Mouse (Mus musculus) ES-E14 (cell line): ENCODE results near the gene 1700018G05Rik. TPM values are rescaled to one million over a fixed set of nuclear protein-coding genes. Genes with fewer than 3 reads are reported as not detected.
A peak's percentile ranks its signal among the peaks of the same experiment; 100 is the strongest.
"Not testable (repeated sequence)": the region's sequence is repeated elsewhere in the genome, so short reads cannot be mapped to it uniquely, and the experiment has no call there.

Source experiments
- DNase-seq: peaks from one replicate; pipeline ENCODE4 v3.0.0-alpha.2; 2013; ENCODE audit warnings: low read depth, low spot score
- H3K27ac ChIP-seq: 2 replicates; pipeline ENCODE4 v1.5.1; 2012; ENCODE audit warnings: low read depth, mild to moderate bottlenecking, low read length, moderate library complexity, mixed read lengths; ENCODE audit not compliant: poor library complexity, insufficient read depth, severe bottlenecking
- H3K36me3 ChIP-seq: 2 replicates; pipeline ENCODE4 v1.6.1; 2012; ENCODE audit warnings: mild to moderate bottlenecking, low read length, moderate library complexity, mixed read lengths; ENCODE audit not compliant: control insufficient read depth, poor library complexity, insufficient read depth, severe bottlenecking
- H3K4me1 ChIP-seq, 2 experiments: fragments of 150-350 bp in 1 of 2; sonication (generic) in 1 of 2; 2 replicates each; pipeline ENCODE4 v1.6.1; 2012; ENCODE audit warnings: low read length in 2 of 2, mild to moderate bottlenecking in 1 of 2, mixed read lengths in 1 of 2; ENCODE audit not compliant: control insufficient read depth in 2 of 2, insufficient read depth in 2 of 2, poor library complexity in 1 of 2
- H3K4me3 ChIP-seq, 2 experiments: fragments of 150-350 bp in 1 of 2; sonication (generic) in 1 of 2; 2 replicates each; pipeline ENCODE4 v1.5.1; 2012; ENCODE audit warnings: low read length in 2 of 2, low read depth in 1 of 2, mild to moderate bottlenecking in 1 of 2, mixed read lengths in 1 of 2; ENCODE audit not compliant: insufficient read depth in 1 of 2, poor library complexity in 1 of 2, severe bottlenecking in 1 of 2
- H3K9ac ChIP-seq: 2 replicates; pipeline ENCODE4 v1.6.1; 2012; ENCODE audit warnings: low read depth, mild to moderate bottlenecking, low read length, mixed read lengths; ENCODE audit not compliant: poor library complexity, insufficient read depth, severe bottlenecking
- H3K9me3 ChIP-seq: fragments of 150-350 bp; sonication (generic); 2 replicates; pipeline ENCODE4 v1.6.1; 2012; ENCODE audit warnings: low read depth, mild to moderate bottlenecking, low read length; ENCODE audit not compliant: control insufficient read depth, insufficient read depth
- CHD2 ChIP-seq: IDR thresholded peaks from 2 replicates; pipeline ENCODE4 v1.6.1; 2014; ENCODE audit warnings: mild to moderate bottlenecking, low read depth, low read length, inconsistent platforms
- HCFC1 ChIP-seq: IDR thresholded peaks from 2 replicates; pipeline ENCODE4 v1.6.1; 2012; ENCODE audit warnings: low read length, inconsistent platforms, borderline replicate concordance; ENCODE audit not compliant: insufficient read depth
- MAFK ChIP-seq: IDR thresholded peaks from 2 replicates; pipeline ENCODE4 v1.6.1; 2014; ENCODE audit warnings: mild to moderate bottlenecking, low read depth, low read length, inconsistent platforms; ENCODE audit not compliant: insufficient read depth
- ZC3H11A ChIP-seq: IDR thresholded peaks from 2 replicates; pipeline ENCODE4 v1.6.1; 2012; ENCODE audit warnings: low read depth, mild to moderate bottlenecking, inconsistent platforms, low read length, borderline replicate concordance
- ZNF384 ChIP-seq: IDR thresholded peaks from 2 replicates; pipeline ENCODE4 v1.6.1; 2012; ENCODE audit warnings: low read depth, low read length, inconsistent platforms
- in situ Hi-C, 2 experiments: fragments of 600-800 bp; cut with MboI; formaldehyde crosslinking; loops; one replicate each; pipeline ENCODE4 v1.15.1; 2025; ENCODE audit warnings: low sequenced_read_pairs in 2 of 2, inconsistent platforms in 1 of 2; ENCODE audit not compliant: unreplicated experiment in 2 of 2
- total RNA-seq: library from RNA; depleted of rRNA; stranded (reverse); fragments of 300-350 nt; gene quantifications from 2 replicates; pipeline ENCODE4 v1.2.3, GENCODE M21; 2012

1700018G05Rik gene
- total RNA-seq, 1 experiment, result not detected

GRCm38 (mm10) chrX:102933571-102934394 lies 5.6 kb downstream of the 1700018G05Rik start:
- in situ Hi-C loops, result no loop called here
- Histone ChIP-seq H3K4me3 (peak overlapping the region; percentile 75 to 85), H3K9me3 (no peaks in the 10 kb centered on the region), H3K9ac (peak overlapping the region; percentile 85), H3K4me1 (no peaks in the 10 kb centered on the region), H3K36me3 (no peaks in the 10 kb centered on the region), H3K27ac (no peak overlapping the region)
- DNase-seq, result no peak
- no peak for TF ChIP-seq ZNF384
- no peak for TF ChIP-seq CHD2
- no peak for TF ChIP-seq HCFC1
- no peak for TF ChIP-seq ZC3H11A
- TF ChIP-seq MAFK, result no peak

GRCm38 (mm10) chrX:102934395-102934764 lies 6.2 kb downstream of the 1700018G05Rik start:
- peak overlapping the region; percentile 7 to 75; a peak in 1 of 4 replicates for H3K4me3 ChIP-seq
- no peaks in the 10 kb centered on the region for H3K9me3 ChIP-seq
- in situ Hi-C loops, result no loop called here
- no peaks in the 10 kb centered on the region for H3K4me1 ChIP-seq
- H3K9ac ChIP-seq, result no peak overlapping the region
- TF ChIP-seq MAFK (no peak), CHD2 (no peak), HCFC1 (no peak), ZC3H11A (no peak), ZNF384 (no peak)
- DNase-seq, result no peak
- no peaks in the 10 kb centered on the region for H3K36me3 ChIP-seq
- H3K27ac ChIP-seq, result no peak overlapping the region

- H3K4me3 ChIP-seq, result no peak overlapping the region
- no peak for TF ChIP-seq CHD2
- no peak for TF ChIP-seq HCFC1
- TF ChIP-seq ZNF384, result no peak
- in situ Hi-C loops, result no loop called here
- no peaks in the 10 kb centered on the region for H3K9me3 ChIP-seq
- no peaks in the 10 kb centered on the region for H3K4me1 ChIP-seq
- H3K36me3 ChIP-seq, result no peaks in the 10 kb centered on the region
- H3K27ac ChIP-seq, result no peak overlapping the region
- H3K9ac ChIP-seq, result no peak overlapping the region
- no peak for DNase-seq
Observed at GRCm38 (mm10) chrX:102936743-102937142, 8.6 kb downstream of the 1700018G05Rik start.

- H3K36me3 ChIP-seq, H3K9me3 ChIP-seq, H3K27ac ChIP-seq, H3K4me1 ChIP-seq, in situ Hi-C loops, DNase-seq, H3K4me3 ChIP-seq, H3K9ac ChIP-seq: not testable (repeated sequence)
Observed at GRCm38 (mm10) chrX:102950136-102950535, 22.0 kb downstream of the 1700018G05Rik start.

GRCm38 (mm10) chrX:102958917-102959316 lies 30.7 kb downstream of the 1700018G05Rik start:
- peak; percentile 12 for DNase-seq

More at GRCm38 (mm10) chrX:102958917-102959316, 30.7 kb downstream of the 1700018G05Rik start:
- no peaks in the 10 kb centered on the region for H3K36me3 ChIP-seq
- TF ChIP-seq ZC3H11A, result no peak
- TF ChIP-seq HCFC1, result no peak
- TF ChIP-seq ZNF384, result no peak
- TF ChIP-seq MAFK, result no peak
- no peak for TF ChIP-seq CHD2
- no peak overlapping the region for H3K9ac ChIP-seq
- no peak overlapping the region for H3K27ac ChIP-seq
- H3K4me1 ChIP-seq, result no peaks in the 10 kb centered on the region
- no peaks in the 10 kb centered on the region for H3K9me3 ChIP-seq
- in situ Hi-C loops, result no loop called here
- H3K4me3 ChIP-seq, result no peak overlapping the region
